Mouse (Mus musculus): ENCODE data around the gene Cxcl5.

The Cxcl5 gene

GRCm38 (mm10) chr5:90759077-90760065 is at the start of gene Cxcl5:
TSS of gene Cxcl5 (plus strand) at chr5:90759360.
- DNase-seq = no peak

GRCm38 (mm10) chr5:90711409-90711808 is 47.8 kb upstream of the Cxcl5 start:
- no peak for DNase-seq

DNA sequence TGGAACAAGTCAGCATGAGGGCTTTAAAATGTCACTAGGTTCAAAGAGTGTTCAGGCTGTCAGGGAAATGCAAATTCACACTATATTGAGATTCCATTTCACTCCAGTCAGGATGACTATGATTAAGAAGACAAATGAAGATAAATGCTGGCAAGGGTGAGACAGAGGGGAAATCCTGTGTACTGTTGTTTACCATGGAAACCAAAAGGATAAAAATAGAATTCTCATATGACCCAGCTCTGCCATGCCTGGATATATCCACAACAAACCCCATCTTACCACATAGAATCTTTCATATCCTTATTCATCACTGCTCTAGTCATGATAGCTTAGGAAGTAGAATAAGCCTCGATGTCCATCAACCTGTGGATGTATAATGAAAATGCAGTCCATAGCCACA is 41.2 kb upstream of the Cxcl5 start:
- DNase-seq = no peak

DNA sequence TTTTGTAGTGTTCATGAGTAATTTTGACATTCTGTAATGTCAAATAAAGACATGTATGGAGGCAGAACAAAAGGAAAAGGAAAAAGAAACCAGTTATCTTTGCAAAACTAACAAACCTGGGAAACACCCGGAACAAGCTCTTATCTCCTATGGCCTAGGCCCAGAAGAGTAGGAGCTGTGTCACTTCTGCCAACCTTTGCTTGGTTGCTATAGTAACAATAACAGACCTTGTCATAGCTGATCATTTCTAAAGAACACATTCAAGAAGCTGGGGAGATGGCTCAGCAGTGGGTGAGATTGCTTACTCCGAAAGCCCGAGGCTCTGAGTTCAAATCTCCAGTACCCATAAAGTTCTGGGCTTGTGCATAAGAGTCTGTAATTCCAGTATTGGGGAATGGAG is 36.5 kb upstream of the Cxcl5 start:
- DNase-seq = no peak

DNA sequence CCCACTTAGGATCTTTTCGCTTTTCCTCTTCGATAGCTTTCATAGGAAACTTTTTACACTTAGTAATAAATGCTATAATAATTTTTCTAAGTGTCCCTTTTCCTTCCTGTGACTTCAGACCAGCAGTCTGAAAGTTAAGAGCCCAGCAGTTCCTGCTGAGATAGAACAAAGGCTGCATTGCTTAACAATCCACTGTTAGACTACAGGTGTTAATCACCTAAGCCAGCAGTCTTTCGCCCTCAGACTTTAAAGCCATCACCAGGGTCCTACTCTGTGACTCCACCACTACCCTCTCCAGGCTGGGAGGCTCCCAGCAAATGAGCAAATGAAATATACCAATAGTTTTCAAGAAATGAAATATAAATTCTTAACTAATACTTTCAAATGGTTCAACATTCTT is 30.9 kb upstream of the Cxcl5 start:
- no peak for DNase-seq

DNA sequence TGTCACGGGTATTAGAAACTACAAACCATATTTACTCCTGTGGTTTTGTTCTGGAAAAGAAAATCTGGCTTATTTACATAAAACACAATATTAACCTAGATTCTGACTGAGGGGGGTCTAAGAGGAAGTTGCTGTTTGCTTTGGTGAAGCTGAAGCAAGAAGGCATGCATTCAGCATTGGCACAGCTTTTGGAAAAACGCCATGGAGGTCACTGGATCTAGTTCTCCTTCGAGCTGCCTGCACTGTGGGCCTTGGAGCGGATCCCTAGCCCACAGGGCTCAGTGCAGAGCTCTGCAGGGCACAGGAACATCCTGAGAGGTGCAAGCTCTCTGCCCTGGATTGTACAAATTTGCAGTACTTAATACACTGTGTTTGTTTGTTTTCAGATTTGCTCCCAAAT is 27.7 kb upstream of the Cxcl5 start:
- no peak for DNase-seq

DNA sequence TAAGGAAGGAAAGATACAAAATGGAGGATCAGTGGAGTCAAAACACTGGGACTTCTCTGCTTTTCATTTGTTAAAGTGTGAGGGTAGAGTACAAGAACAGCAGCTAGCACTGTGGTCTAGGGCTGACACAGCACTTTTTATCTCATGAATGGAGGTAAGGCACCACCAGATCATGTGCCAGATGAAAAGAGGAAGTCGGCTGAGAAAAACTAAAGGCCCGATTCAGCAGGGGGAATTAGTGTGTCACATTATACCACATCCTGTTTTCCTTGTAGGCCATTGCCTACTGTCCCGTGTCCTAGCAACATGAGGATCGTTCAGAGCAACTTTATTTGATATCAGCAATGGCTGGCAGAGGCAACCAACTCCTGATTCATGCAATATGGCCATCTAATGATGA is 17.1 kb upstream of the Cxcl5 start:
- DNase-seq = no peak

DNA sequence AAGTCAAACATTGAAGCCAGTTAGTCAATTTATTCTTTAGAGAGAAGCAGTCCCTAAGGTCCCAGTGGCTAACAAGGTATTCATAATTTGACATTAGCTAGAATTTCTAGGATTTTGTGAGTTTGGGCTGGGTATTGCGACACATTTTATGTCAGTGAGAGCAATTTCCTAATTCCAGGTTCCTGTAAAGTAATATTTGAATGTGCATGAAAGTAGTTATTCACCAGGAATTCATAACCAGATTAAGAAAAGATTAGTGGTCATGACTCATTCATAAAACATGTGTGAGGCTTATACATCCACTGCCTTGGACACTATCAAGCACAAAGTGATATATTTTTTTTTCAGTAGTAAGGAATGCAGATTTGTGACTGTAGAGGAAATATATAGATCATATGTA is 5.2 kb upstream of the Cxcl5 start:
- no peak for DNase-seq

- DNase-seq = no peak
Measured at GRCm38 (mm10) chr5:90758020-90758605, 1.0 kb upstream of the Cxcl5 start.

DNA sequence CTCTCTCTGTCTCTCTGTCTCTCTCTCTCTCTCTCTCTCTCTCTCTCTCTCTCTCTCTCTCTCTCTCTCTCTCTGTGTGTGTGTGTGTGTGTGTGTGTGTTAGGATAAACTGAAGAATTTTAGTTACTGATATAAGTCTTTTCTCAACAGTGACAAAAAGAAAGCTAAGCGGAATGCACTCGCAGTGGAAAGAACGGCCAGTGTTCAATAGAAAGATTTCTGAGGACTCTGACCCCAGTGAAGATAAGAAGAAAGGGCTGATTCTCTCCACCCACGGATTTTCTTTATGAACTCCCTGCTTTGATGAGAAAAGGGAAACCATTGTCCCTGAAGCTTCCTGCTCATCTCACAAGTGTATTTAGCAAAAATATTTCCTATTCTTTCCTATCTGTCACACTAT is 1.1 kb downstream of the Cxcl5 start:
- no peak for DNase-seq

- DNase-seq = no peak
Measured at GRCm38 (mm10) chr5:90760844-90761243, 1.7 kb downstream of the Cxcl5 start.

GRCm38 (mm10) chr5:90761834-90762233 is 2.7 kb downstream of the Cxcl5 start:
- no peak for DNase-seq

GRCm38 (mm10) chr5:90763912-90764665 is 4.9 kb downstream of the Cxcl5 start:
- DNase-seq = no peak

GRCm38 (mm10) chr5:90765821-90766606 is 6.9 kb downstream of the Cxcl5 start:
- DNase-seq = no peak

DNA sequence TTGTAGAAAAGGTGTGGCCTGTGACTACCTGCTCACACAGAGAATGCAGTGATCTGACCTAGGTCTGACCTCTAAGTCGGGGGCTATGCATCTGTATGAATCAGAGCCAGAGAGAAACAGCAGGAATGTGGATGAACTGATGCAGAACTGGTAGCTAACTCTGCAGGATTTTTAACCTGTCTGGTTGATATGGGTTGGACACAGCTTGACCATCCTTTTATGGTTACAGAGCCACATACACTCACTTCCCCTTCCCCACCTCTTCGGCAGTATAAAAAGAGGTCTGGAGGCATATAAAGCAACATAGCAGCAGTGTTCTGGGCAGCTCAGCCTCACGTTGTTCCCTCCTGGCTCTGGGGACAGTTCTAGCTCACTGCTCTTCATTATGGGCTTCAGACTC is 9.1 kb downstream of the Cxcl5 start, which contains the start of gene Ppbp:
Ppbp (plus strand) TSS at position 301 of the 400 bp plus-strand sequence.
- no peak for DNase-seq

GRCm38 (mm10) chr5:90771369-90771768 is 12.2 kb downstream of the Cxcl5 start:
- DNase-seq = no peak

DNA sequence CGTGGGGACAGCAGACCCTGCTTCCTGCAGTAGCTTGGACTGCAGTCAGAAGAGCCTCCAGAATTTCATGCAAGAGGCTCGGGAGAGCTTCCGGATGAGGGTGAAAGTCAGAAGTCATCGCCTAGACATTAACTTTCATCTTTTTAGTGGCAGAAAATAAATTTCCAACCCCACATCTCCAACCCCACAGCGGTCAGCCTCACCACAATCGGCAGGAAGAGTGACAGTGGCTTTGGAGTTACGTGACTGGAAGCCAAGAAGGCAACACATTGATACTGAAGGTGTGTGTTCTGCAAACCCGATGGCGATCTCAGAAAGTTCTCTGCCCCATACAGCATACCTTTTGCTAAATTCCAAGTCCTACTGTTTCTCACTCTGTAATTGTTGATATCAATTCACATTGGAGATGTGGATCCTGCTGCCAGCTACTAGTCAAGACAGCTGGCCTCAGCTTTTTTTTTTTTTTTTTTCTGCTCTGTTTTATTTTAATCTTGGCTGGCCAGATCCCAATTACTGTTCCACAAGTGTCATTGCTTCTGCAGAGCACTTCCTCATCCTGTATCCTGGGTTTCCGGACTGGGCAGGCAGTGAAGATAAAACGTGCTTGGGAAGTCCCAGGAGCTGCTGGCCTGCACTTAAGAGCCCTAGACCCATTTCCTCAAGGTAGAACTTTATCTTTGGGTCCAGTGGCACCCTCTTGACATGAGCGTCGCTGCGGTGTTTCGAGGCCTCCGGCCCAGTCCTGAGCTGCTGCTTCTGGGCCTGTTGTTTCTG is 12.9 kb downstream of the Cxcl5 start, which contains the start of gene Pf4:
Pf4 (plus strand) TSS at position 556 of the 774 bp plus-strand sequence.
- no peak for DNase-seq

GRCm38 (mm10) chr5:90775562-90775961 is 16.4 kb downstream of the Cxcl5 start:
- DNase-seq = no peak

DNA sequence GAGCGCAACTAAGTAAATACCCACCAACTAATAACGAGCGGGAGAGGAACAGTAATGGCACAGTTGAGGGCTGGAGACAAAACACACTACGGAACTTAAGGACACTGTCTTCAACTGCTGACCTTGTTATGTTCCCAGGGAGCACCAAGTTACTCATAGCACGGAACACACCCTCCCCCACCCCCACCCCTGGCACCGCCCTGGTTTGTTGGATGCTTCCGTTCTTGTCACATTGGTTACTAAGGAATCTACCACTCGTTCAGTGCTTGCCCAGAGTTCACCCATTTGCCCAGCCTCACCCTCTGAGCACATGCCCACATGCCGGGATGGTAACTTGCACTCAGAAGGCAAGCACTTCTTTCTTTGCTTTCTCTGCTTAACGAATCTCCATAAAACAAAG is 18.5 kb downstream of the Cxcl5 start:
- no peak for DNase-seq

DNA sequence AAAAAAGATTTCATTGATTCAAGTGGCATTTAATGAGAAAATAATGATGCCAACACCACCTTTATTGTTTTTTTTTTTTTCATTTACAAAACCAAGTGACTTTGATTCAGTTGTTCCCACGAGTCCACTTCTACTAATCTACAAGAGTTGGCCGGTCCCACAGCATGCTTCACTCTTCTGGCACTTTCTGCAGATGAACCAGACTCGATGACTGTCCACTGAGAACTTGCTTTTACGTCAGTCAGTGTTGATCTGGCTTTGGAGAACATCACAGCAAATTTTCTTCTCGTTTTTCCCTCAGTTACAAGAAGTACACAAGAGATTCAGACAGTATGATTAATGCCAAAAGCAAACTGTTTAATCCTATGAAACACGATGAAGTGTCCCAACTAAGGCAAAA is 19.7 kb downstream of the Cxcl5 start:
- DNase-seq = no peak

DNA sequence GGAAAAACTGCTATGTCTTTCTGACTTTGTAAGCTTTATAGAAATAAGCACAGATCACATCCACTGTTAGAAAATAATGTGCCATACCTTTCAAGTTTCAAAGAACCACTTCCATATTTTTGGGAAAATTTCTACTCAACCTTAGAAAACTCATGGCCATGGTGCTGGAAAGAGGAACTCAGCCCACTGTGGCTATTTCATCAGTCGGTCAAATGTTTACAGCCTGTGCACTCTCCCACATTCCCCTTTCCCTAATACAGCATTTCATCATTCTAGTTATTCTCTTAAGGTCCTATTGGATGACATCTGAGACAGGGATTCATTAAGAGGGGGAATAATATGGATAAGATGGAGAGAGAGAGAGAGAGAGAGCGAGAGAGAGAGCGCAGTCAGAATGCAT is 24.5 kb downstream of the Cxcl5 start:
- DNase-seq = no peak

Data from thymus, postnatal 25 days (tissue).